Mouse (Mus musculus): ENCODE data around the gene Eci2. TPM values are rescaled to one million over a fixed set of nuclear protein-coding genes. Genes with fewer than 3 reads are reported as not detected.

Eci2 gene
- 17.1 TPM in 1 of 2 replicates, not detected in the other for polyA plus RNA-seq (2012; ENCODE audit: insufficient read depth, low replicate concordance)

- no peaks in the 10 kb centered on the region for H3K36me3 ChIP-seq (replicated peaks; ENCODE audit: low read length)
- no peaks in the 10 kb centered on the region for H3K27me3 ChIP-seq (replicated peaks)
- H3K4me1 ChIP-seq, result no peaks in the 10 kb centered on the region
- peak within 1 kb of the TSS; percentile 69 for H3K4me3 ChIP-seq (replicated peaks)
- H3K9me3 ChIP-seq, result no peaks in the 10 kb centered on the region
- no peak for TF ChIP-seq FLI1 (IDR thresholded peaks at IDR 0.05; ENCODE audit: low read length)
- TF ChIP-seq GATA1 (IDR thresholded peaks at IDR 0.05; ENCODE audit: borderline replicate concordance, low read length), result no peak
Measured at GRCm38 (mm10) chr13:35026879-35027278, at the start of gene Eci2. Gene Eci2 (minus strand): TSS chr13:35027096.

- peaks cover 7% of the 10 kb centered on the region; the same call in 1 of the 2 replicates for H3K4me1 ChIP-seq
- H3K36me3 ChIP-seq (replicated peaks; ENCODE audit: low read length), result no peaks in the 10 kb centered on the region
- TF ChIP-seq GATA1 (IDR thresholded peaks at IDR 0.05; ENCODE audit: borderline replicate concordance, low read length) (no peak), FLI1 (IDR thresholded peaks at IDR 0.05; ENCODE audit: low read length) (no peak)
- no peaks in the 10 kb centered on the region for H3K27me3 ChIP-seq (replicated peaks)
- H3K4me3 ChIP-seq (replicated peaks), result no peak overlapping the region
- H3K9me3 ChIP-seq, result peaks cover 4% of the 10 kb centered on the region; the same call in 1 of the 2 replicates
Measured at GRCm38 (mm10) chr13:35074862-35075261, 48.0 kb upstream of the Eci2 start.

GRCm38 (mm10) chr13:35070485-35071472, 43.9 kb upstream of the Eci2 start:
- TF ChIP-seq GATA1 (IDR thresholded peaks at IDR 0.05; ENCODE audit: borderline replicate concordance, low read length), result no peak
- no peak for TF ChIP-seq FLI1 (IDR thresholded peaks at IDR 0.05; ENCODE audit: low read length)

GRCm38 (mm10) chr13:35067084-35067483, 40.2 kb upstream of the Eci2 start:
- no peaks in the 10 kb centered on the region for H3K27me3 ChIP-seq (replicated peaks)
- H3K4me1 ChIP-seq, result no peaks in the 10 kb centered on the region
- H3K4me3 ChIP-seq (replicated peaks), result no peak overlapping the region
- no peaks in the 10 kb centered on the region for H3K36me3 ChIP-seq (replicated peaks; ENCODE audit: low read length)
- peaks cover 5% of the 10 kb centered on the region for H3K9me3 ChIP-seq
- no peak for TF ChIP-seq FLI1 (IDR thresholded peaks at IDR 0.05; ENCODE audit: low read length)
- no peak for TF ChIP-seq GATA1 (IDR thresholded peaks at IDR 0.05; ENCODE audit: borderline replicate concordance, low read length)

More at GRCm38 (mm10) chr13:35070485-35071472, 43.9 kb upstream of the Eci2 start:
- peaks cover 5% of the 10 kb centered on the region; the same call in 1 of the 2 replicates for H3K9me3 ChIP-seq
- no peaks in the 10 kb centered on the region for H3K4me1 ChIP-seq
- no peaks in the 10 kb centered on the region for H3K27me3 ChIP-seq (replicated peaks)
- no peaks in the 10 kb centered on the region for H3K36me3 ChIP-seq (replicated peaks; ENCODE audit: low read length)
- no peak overlapping the region for H3K4me3 ChIP-seq (replicated peaks)

- Histone ChIP-seq H3K36me3 (replicated peaks; ENCODE audit: low read length) (no peaks in the 10 kb centered on the region), H3K27me3 (replicated peaks) (no peaks in the 10 kb centered on the region), H3K4me3 (replicated peaks) (no peak overlapping the region), H3K9me3 (peaks cover 5% of the 10 kb centered on the region), H3K4me1 (no peaks in the 10 kb centered on the region)
- TF ChIP-seq GATA1 (IDR thresholded peaks at IDR 0.05; ENCODE audit: borderline replicate concordance, low read length), result no peak
- no peak for TF ChIP-seq FLI1 (IDR thresholded peaks at IDR 0.05; ENCODE audit: low read length)
Measured at GRCm38 (mm10) chr13:35066033-35066432, 39.1 kb upstream of the Eci2 start.

GRCm38 (mm10) chr13:35064381-35064780, 37.5 kb upstream of the Eci2 start:
- Histone ChIP-seq H3K4me1 (no peaks in the 10 kb centered on the region), H3K4me3 (replicated peaks) (no peak overlapping the region), H3K36me3 (replicated peaks; ENCODE audit: low read length) (no peaks in the 10 kb centered on the region), H3K27me3 (replicated peaks) (no peaks in the 10 kb centered on the region), H3K9me3 (no peaks in the 10 kb centered on the region; the same call in 1 of the 2 replicates)
- TF ChIP-seq FLI1 (IDR thresholded peaks at IDR 0.05; ENCODE audit: low read length), result no peak
- TF ChIP-seq GATA1 (IDR thresholded peaks at IDR 0.05; ENCODE audit: borderline replicate concordance, low read length), result no peak

- no peak for TF ChIP-seq GATA1 (IDR thresholded peaks at IDR 0.05; ENCODE audit: borderline replicate concordance, low read length)
- no peak for TF ChIP-seq FLI1 (IDR thresholded peaks at IDR 0.05; ENCODE audit: low read length)
- no peaks in the 10 kb centered on the region for H3K9me3 ChIP-seq
- H3K4me1 ChIP-seq, result no peaks in the 10 kb centered on the region
- H3K27me3 ChIP-seq (replicated peaks), result no peaks in the 10 kb centered on the region
- H3K4me3 ChIP-seq (replicated peaks), result no peak overlapping the region
- H3K36me3 ChIP-seq (replicated peaks; ENCODE audit: low read length), result no peaks in the 10 kb centered on the region
Measured at GRCm38 (mm10) chr13:35058145-35058544, 31.2 kb upstream of the Eci2 start.

GRCm38 (mm10) chr13:35036486-35036885, 9.6 kb upstream of the Eci2 start:
- H3K36me3 ChIP-seq (replicated peaks; ENCODE audit: low read length), result no peaks in the 10 kb centered on the region

GRCm38 (mm10) chr13:35035731-35036130, 8.8 kb upstream of the Eci2 start:
- Histone ChIP-seq H3K4me1 (no peaks in the 10 kb centered on the region), H3K36me3 (replicated peaks; ENCODE audit: low read length) (no peaks in the 10 kb centered on the region), H3K9me3 (no peaks in the 10 kb centered on the region), H3K4me3 (replicated peaks) (no peak overlapping the region), H3K27me3 (replicated peaks) (peaks cover 4% of the 10 kb centered on the region)
- TF ChIP-seq GATA1 (IDR thresholded peaks at IDR 0.05; ENCODE audit: borderline replicate concordance, low read length) (no peak), FLI1 (IDR thresholded peaks at IDR 0.05; ENCODE audit: low read length) (no peak)

More at GRCm38 (mm10) chr13:35036486-35036885, 9.6 kb upstream of the Eci2 start:
- Histone ChIP-seq H3K4me3 (replicated peaks) (no peak overlapping the region), H3K9me3 (no peaks in the 10 kb centered on the region), H3K4me1 (no peaks in the 10 kb centered on the region), H3K27me3 (replicated peaks) (peaks cover 5% of the 10 kb centered on the region)
- no peak for TF ChIP-seq FLI1 (IDR thresholded peaks at IDR 0.05; ENCODE audit: low read length)
- TF ChIP-seq GATA1 (IDR thresholded peaks at IDR 0.05; ENCODE audit: borderline replicate concordance, low read length), result no peak

- Histone ChIP-seq H3K4me1 (no peaks in the 10 kb centered on the region), H3K9me3 (no peaks in the 10 kb centered on the region), H3K36me3 (replicated peaks; ENCODE audit: low read length) (no peaks in the 10 kb centered on the region), H3K4me3 (replicated peaks) (no peak overlapping the region), H3K27me3 (replicated peaks) (peaks cover 4% of the 10 kb centered on the region)
- TF ChIP-seq FLI1 (IDR thresholded peaks at IDR 0.05; ENCODE audit: low read length) (no peak), GATA1 (IDR thresholded peaks at IDR 0.05; ENCODE audit: borderline replicate concordance, low read length) (no peak)
Measured at GRCm38 (mm10) chr13:35033571-35033970, 6.7 kb upstream of the Eci2 start.

Data from megakaryocyte, embryonic 14.5 days (primary cell).